Mouse (Mus musculus) E14TG2a.4 (cell line): ENCODE results near the gene Tmco5b.

ENCODE experiments used
- CTCF ChIP-seq: conservative IDR thresholded peaks from 2 replicates; pipeline ENCODE4 v1.5.1; 2014; ENCODE audit warnings: low read length
- NANOG ChIP-seq: IDR thresholded peaks from 2 replicates; pipeline ENCODE4 v1.6.1; 2014; ENCODE audit warnings: borderline replicate concordance, low read length, mixed read lengths
- POU5F1 ChIP-seq: IDR thresholded peaks from 2 replicates; pipeline ENCODE4 v1.6.1; 2014; ENCODE audit warnings: low read length, borderline replicate concordance

GRCm38 (mm10) chr2:113285432-113285831 is at the start of gene Tmco5b:
- TF ChIP-seq CTCF: no peak
- TF ChIP-seq POU5F1: no peak
- no peak for TF ChIP-seq NANOG
